Mouse (Mus musculus) embryonic facial prominence, embryonic 14.5 days (tissue): ENCODE measurements around the gene Stat5b. TPM values are rescaled to one million over a fixed set of nuclear protein-coding genes. Genes with fewer than 3 reads are reported as not detected.
A peak's percentile ranks its signal among the peaks of the same experiment; 100 is the strongest.

ENCODE experiments used
- ATAC-seq: fragments of 200-750 bp; cut with Nextera tagmentation; 2 replicates; pipeline ENCODE4 v1.8.0; 2017; ENCODE audit warnings: low read depth, moderate number of reproducible peaks, moderate TSS enrichment
- DNase-seq: peaks from one replicate; pipeline ENCODE4 v3.0.0-alpha.2; 2015; ENCODE audit warnings: low spot score
- H3K27ac ChIP-seq: fragments of 300-500 bp; sonication (generic); replicated peaks from 2 replicates; pipeline ENCODE4 v1.5.1; 2014; ENCODE audit warnings: low read depth, mild to moderate bottlenecking, low read length, moderate library complexity
- H3K27me3 ChIP-seq: fragments of 300-500 bp; sonication (generic); replicated peaks from 2 replicates; pipeline ENCODE4 v1.6.1; 2014; ENCODE audit warnings: low read length; ENCODE audit not compliant: control insufficient read depth, insufficient read depth
- H3K36me3 ChIP-seq: fragments of 300-500 bp; sonication (generic); 2 replicates; pipeline ENCODE4 v1.6.1; 2014; ENCODE audit warnings: low read length, mixed read lengths; ENCODE audit not compliant: control insufficient read depth, insufficient read depth
- H3K4me1 ChIP-seq: fragments of 300-500 bp; sonication (generic); 2 replicates; pipeline ENCODE4 v1.6.1; 2014; ENCODE audit warnings: antibody characterized with exemption, low read length; ENCODE audit not compliant: control insufficient read depth, insufficient read depth
- H3K4me2 ChIP-seq: fragments of 300-500 bp; sonication (generic); 2 replicates; pipeline ENCODE4 v1.6.1; 2014; ENCODE audit warnings: low read depth, mild to moderate bottlenecking, low read length, moderate library complexity, mixed read lengths
- H3K4me3 ChIP-seq: fragments of 300-500 bp; sonication (generic); 2 replicates; pipeline ENCODE4 v1.5.1; 2014; ENCODE audit warnings: low read depth, mild to moderate bottlenecking, low read length
- H3K9ac ChIP-seq: fragments of 300-500 bp; sonication (generic); 2 replicates; pipeline ENCODE4 v1.6.1; 2014; ENCODE audit warnings: low read depth, mild to moderate bottlenecking, low read length, moderate library complexity, mixed read lengths
- H3K9me3 ChIP-seq: fragments of 300-500 bp; sonication (generic); 2 replicates; pipeline ENCODE4 v1.6.1; 2016; ENCODE audit warnings: low read length; ENCODE audit not compliant: control insufficient read depth
- WGBS: fragments of 180-500 bp; shearing (Covaris S2); extraction: QIAGEN DNeasy Blood & Tissue Kit; methylation state at CpG from one replicate; pipeline ENCODE4 v1.1.7; 2014; 5-methylcytosine and 5-hydroxymethylcytosine counted together
- polyA plus RNA-seq: library from polyadenylated mRNA; unstranded; fragments of >200 nt; fragmentation: Nextera tagmentation; extraction: Ambion mirVana; gene quantifications from 2 replicates; pipeline ENCODE4 v1.2.1, GENCODE M21; 2014

Stat5b gene
- polyA plus RNA-seq, 1 experiment from 2014 or later, result 27.6 TPM

- ATAC-seq, result no peak
- no peak overlapping the region for H3K4me3 ChIP-seq
- DNase-seq, result no peak
These were observed 8.5 kb downstream of the Stat5b start for GRCm38 (mm10) chr11:100842025-100842424.

GRCm38 (mm10) chr11:100840866-100841265 is 9.7 kb downstream of the Stat5b start:
- H3K4me2 ChIP-seq, result no peak overlapping the region
- no peak overlapping the region for H3K9ac ChIP-seq
- 0 out of 2 replicates have a peak, but pooled peaks cover 3% of the 10 kb centered on the region for H3K9me3 ChIP-seq
- no peak overlapping the region for H3K27ac ChIP-seq
- DNase-seq (peak; percentile 44), ATAC-seq (no peak)
- H3K27me3 ChIP-seq, result no peaks in the 10 kb centered on the region
- WGBS, result 48% methylated on average over 12 of the region's 12 CpGs
- H3K36me3 ChIP-seq, result no peaks in the 10 kb centered on the region
- no peaks in the 10 kb centered on the region for H3K4me1 ChIP-seq
- H3K4me3 ChIP-seq, result no peak overlapping the region

More at GRCm38 (mm10) chr11:100842025-100842424, 8.5 kb downstream of the Stat5b start:
- Histone ChIP-seq H3K9ac (no peak overlapping the region), H3K4me1 (no peaks in the 10 kb centered on the region), H3K9me3 (0 out of 2 replicates have a peak, but pooled peaks cover 3% of the 10 kb centered on the region), H3K27me3 (no peaks in the 10 kb centered on the region), H3K36me3 (no peaks in the 10 kb centered on the region), H3K27ac (no peak overlapping the region), H3K4me2 (no peak overlapping the region)
- WGBS, result 79% methylated on average over 7 of the region's 7 CpGs

GRCm38 (mm10) chr11:100839523-100839922 is 11.0 kb downstream of the Stat5b start:
- 0 out of 2 replicates have a peak, but pooled peaks cover 3% of the 10 kb centered on the region for H3K9me3 ChIP-seq
- H3K4me3 ChIP-seq, result no peak overlapping the region
- no peaks in the 10 kb centered on the region for H3K4me1 ChIP-seq
- DNase-seq, result no peak
- no peak overlapping the region for H3K27ac ChIP-seq
- H3K4me2 ChIP-seq, result no peak overlapping the region
- ATAC-seq, result no peak
- no peaks in the 10 kb centered on the region for H3K27me3 ChIP-seq
- no peaks in the 10 kb centered on the region for H3K36me3 ChIP-seq
- H3K9ac ChIP-seq, result no peak overlapping the region
- whole genome bisulfite sequencing, result 53% methylated on average over 8 of the region's 8 CpGs

GRCm38 (mm10) chr11:100838894-100839293 is 11.6 kb downstream of the Stat5b start:
- H3K4me1 ChIP-seq, result no peaks in the 10 kb centered on the region
- H3K27me3 ChIP-seq, result no peaks in the 10 kb centered on the region
- H3K9me3 ChIP-seq, result 0 out of 2 replicates have a peak, but pooled peaks cover 3% of the 10 kb centered on the region
- ATAC-seq (no peak), DNase-seq (no peak)
- no peak overlapping the region for H3K27ac ChIP-seq
- no peaks in the 10 kb centered on the region for H3K36me3 ChIP-seq
- no peak overlapping the region for H3K4me2 ChIP-seq
- WGBS, result 93% methylated on average over 9 of the region's 9 CpGs
- no peak overlapping the region for H3K4me3 ChIP-seq
- no peak overlapping the region for H3K9ac ChIP-seq

- 0 out of 2 replicates have a peak, but pooled peaks cover 3% of the 10 kb centered on the region for H3K9me3 ChIP-seq
- ATAC-seq (no peak), DNase-seq (no peak)
- H3K4me2 ChIP-seq, result no peak overlapping the region
- H3K4me3 ChIP-seq, result no peak overlapping the region
- no peak overlapping the region for H3K9ac ChIP-seq
- 76% methylated on average over 9 of the region's 9 CpGs for WGBS
- peaks cover 6% of the 10 kb centered on the region; the same call in 1 of the 2 replicates for H3K4me1 ChIP-seq
- no peak overlapping the region for H3K27ac ChIP-seq
- H3K27me3 ChIP-seq, result no peaks in the 10 kb centered on the region
- no peaks in the 10 kb centered on the region for H3K36me3 ChIP-seq
These were observed 13.4 kb downstream of the Stat5b start for GRCm38 (mm10) chr11:100836923-100837702.

GRCm38 (mm10) chr11:100833466-100833865 is 17.1 kb downstream of the Stat5b start:
- WGBS, result 69% methylated on average over 7 of the region's 7 CpGs
- Histone ChIP-seq H3K27ac (no peak overlapping the region), H3K36me3 (no peaks in the 10 kb centered on the region)

GRCm38 (mm10) chr11:100831396-100831795 is 19.1 kb downstream of the Stat5b start:
- DNase-seq (no peak), ATAC-seq (no peak)
- no peaks in the 10 kb centered on the region for H3K27me3 ChIP-seq
- WGBS, result 71% methylated on average over 10 of the region's 10 CpGs
- H3K9ac ChIP-seq, result no peak overlapping the region
- peaks cover 13% of the 10 kb centered on the region for H3K4me1 ChIP-seq
- H3K4me3 ChIP-seq, result no peak overlapping the region
- no peaks in the 10 kb centered on the region for H3K9me3 ChIP-seq
- no peak overlapping the region for H3K27ac ChIP-seq
- H3K4me2 ChIP-seq, result no peak overlapping the region
- H3K36me3 ChIP-seq, result no peaks in the 10 kb centered on the region

More at GRCm38 (mm10) chr11:100833466-100833865, 17.1 kb downstream of the Stat5b start:
- H3K9me3 ChIP-seq, result 0 out of 2 replicates have a peak, but pooled peaks cover 3% of the 10 kb centered on the region
- no peaks in the 10 kb centered on the region for H3K27me3 ChIP-seq
- DNase-seq (no peak), ATAC-seq (no peak)
- H3K9ac ChIP-seq, result no peak overlapping the region
- H3K4me2 ChIP-seq, result no peak overlapping the region
- no peak overlapping the region for H3K4me3 ChIP-seq
- H3K4me1 ChIP-seq, result peaks cover 13% of the 10 kb centered on the region

- Histone ChIP-seq H3K4me2 (no peak overlapping the region), H3K36me3 (no peaks in the 10 kb centered on the region), H3K27me3 (no peaks in the 10 kb centered on the region), H3K4me1 (peaks cover 13% of the 10 kb centered on the region), H3K9me3 (no peaks in the 10 kb centered on the region), H3K9ac (no peak overlapping the region), H3K27ac (no peak overlapping the region), H3K4me3 (no peak overlapping the region)
- ATAC-seq, result no peak
- DNase-seq, result no peak
- 75% methylated on average over 12 of the region's 12 CpGs for WGBS
These were observed 20.8 kb downstream of the Stat5b start for GRCm38 (mm10) chr11:100829691-100830090.
